Mouse (Mus musculus): ENCODE data around the gene Gstm6.

GRCm38 (mm10) chr3:107964656-107965308 is 21.2 kb upstream of the Gstm6 start:
- no peak for TF ChIP-seq CTCF (IDR thresholded peaks at IDR 0.05; ENCODE audit: control insufficient read depth, insufficient read depth, low read length)
- no peak for TF ChIP-seq POLR2A (IDR thresholded peaks at IDR 0.05; ENCODE audit: borderline replicate concordance, control insufficient read depth, low read depth, low read length)
